Mouse (Mus musculus): ENCODE measurements around the gene Sarnp. TPM values are rescaled to one million over a fixed set of nuclear protein-coding genes. Genes with fewer than 3 reads are reported as not detected.

Sarnp gene
- polyA plus RNA-seq, 1 experiment = 79.6 TPM

GRCm38 (mm10) chr10:128798676-128799075 lies 18.5 kb upstream of the Sarnp start:
- TF ChIP-seq CTCF (IDR thresholded peaks at IDR 0.05; ENCODE audit: borderline replicate concordance, extremely low read depth, insufficient read depth, insufficient read length) (no peak), POLR2A (IDR thresholded peaks at IDR 0.05; ENCODE audit: borderline replicate concordance, extremely low read depth, insufficient read depth, insufficient read length, poor library complexity, severe bottlenecking) (no peak)
- no peak for DNase-seq (ENCODE audit: low read depth)

- DNase-seq (ENCODE audit: low read depth) = no peak
- TF ChIP-seq CTCF (IDR thresholded peaks at IDR 0.05; ENCODE audit: borderline replicate concordance, extremely low read depth, insufficient read depth, insufficient read length) (no peak), POLR2A (IDR thresholded peaks at IDR 0.05; ENCODE audit: borderline replicate concordance, extremely low read depth, insufficient read depth, insufficient read length, poor library complexity, severe bottlenecking) (no peak)
Observed at GRCm38 (mm10) chr10:128801981-128802495, 15.1 kb upstream of the Sarnp start.

GRCm38 (mm10) chr10:128802956-128803355 lies 14.2 kb upstream of the Sarnp start:
- TF ChIP-seq CTCF (IDR thresholded peaks at IDR 0.05; ENCODE audit: borderline replicate concordance, extremely low read depth, insufficient read depth, insufficient read length) = no peak
- no peak for TF ChIP-seq POLR2A (IDR thresholded peaks at IDR 0.05; ENCODE audit: borderline replicate concordance, extremely low read depth, insufficient read depth, insufficient read length, poor library complexity, severe bottlenecking)
- DNase-seq (ENCODE audit: low read depth) = no peak

GRCm38 (mm10) chr10:128803361-128803760 lies 13.8 kb upstream of the Sarnp start:
- no peak for TF ChIP-seq CTCF (IDR thresholded peaks at IDR 0.05; ENCODE audit: borderline replicate concordance, extremely low read depth, insufficient read depth, insufficient read length)

GRCm38 (mm10) chr10:128803771-128804270 lies 13.3 kb upstream of the Sarnp start, which contains the start of gene Dnajc14:
Gene Dnajc14 (plus strand): TSS chr10:128804062.
- TF ChIP-seq CTCF (IDR thresholded peaks at IDR 0.05; ENCODE audit: borderline replicate concordance, extremely low read depth, insufficient read depth, insufficient read length) (no peak), POLR2A (IDR thresholded peaks at IDR 0.05; ENCODE audit: borderline replicate concordance, extremely low read depth, insufficient read depth, insufficient read length, poor library complexity, severe bottlenecking) (peak; percentile 25; the same call in 1 of the 2 replicates)
- peak; percentile 87 for DNase-seq (ENCODE audit: low read depth)

More at GRCm38 (mm10) chr10:128803361-128803760, 13.8 kb upstream of the Sarnp start:
- no peak for DNase-seq (ENCODE audit: low read depth)

- peak; percentile 93 for DNase-seq (ENCODE audit: low read depth)
- TF ChIP-seq POLR2A (IDR thresholded peaks at IDR 0.05; ENCODE audit: borderline replicate concordance, extremely low read depth, insufficient read depth, insufficient read length, poor library complexity, severe bottlenecking) (peak; percentile 32; the same call in 1 of the 2 replicates), CTCF (IDR thresholded peaks at IDR 0.05; ENCODE audit: borderline replicate concordance, extremely low read depth, insufficient read depth, insufficient read length) (no peak)
Observed at GRCm38 (mm10) chr10:128804271-128805091, 12.7 kb upstream of the Sarnp start, which contains the start of gene Tmem198b. Gene Tmem198b (minus strand): TSS chr10:128804370.

- TF ChIP-seq CTCF (IDR thresholded peaks at IDR 0.05; ENCODE audit: borderline replicate concordance, extremely low read depth, insufficient read depth, insufficient read length) = no peak
- peak; percentile 33; the same call in 1 of the 2 replicates for TF ChIP-seq POLR2A (IDR thresholded peaks at IDR 0.05; ENCODE audit: borderline replicate concordance, extremely low read depth, insufficient read depth, insufficient read length, poor library complexity, severe bottlenecking)
- peak; percentile 99 for DNase-seq (ENCODE audit: low read depth)
Observed at GRCm38 (mm10) chr10:128805092-128806000, 11.8 kb upstream of the Sarnp start.

GRCm38 (mm10) chr10:128806086-128806485 lies 11.0 kb upstream of the Sarnp start:
- no peak for DNase-seq (ENCODE audit: low read depth)
- TF ChIP-seq CTCF (IDR thresholded peaks at IDR 0.05; ENCODE audit: borderline replicate concordance, extremely low read depth, insufficient read depth, insufficient read length) (no peak), POLR2A (IDR thresholded peaks at IDR 0.05; ENCODE audit: borderline replicate concordance, extremely low read depth, insufficient read depth, insufficient read length, poor library complexity, severe bottlenecking) (no peak)

- no peak for TF ChIP-seq POLR2A (IDR thresholded peaks at IDR 0.05; ENCODE audit: borderline replicate concordance, extremely low read depth, insufficient read depth, insufficient read length, poor library complexity, severe bottlenecking)
- TF ChIP-seq CTCF (IDR thresholded peaks at IDR 0.05; ENCODE audit: borderline replicate concordance, extremely low read depth, insufficient read depth, insufficient read length) = no peak
- no peak for DNase-seq (ENCODE audit: low read depth)
Observed at GRCm38 (mm10) chr10:128807018-128807417, 10.1 kb upstream of the Sarnp start.

- DNase-seq (ENCODE audit: low read depth) = no peak
Observed at GRCm38 (mm10) chr10:128820217-128820616, 3.1 kb downstream of the Sarnp start.

More at GRCm38 (mm10) chr10:128820217-128820616, 3.1 kb downstream of the Sarnp start:
- TF ChIP-seq CTCF (IDR thresholded peaks at IDR 0.05; ENCODE audit: borderline replicate concordance, extremely low read depth, insufficient read depth, insufficient read length) (no peak), POLR2A (IDR thresholded peaks at IDR 0.05; ENCODE audit: borderline replicate concordance, extremely low read depth, insufficient read depth, insufficient read length, poor library complexity, severe bottlenecking) (no peak)
